Mouse (Mus musculus) kidney, embryonic 14.5 days (tissue): Measurements from ENCODE around the gene Lpp. TPM values are rescaled to one million over a fixed set of nuclear protein-coding genes. Genes with fewer than 3 reads are reported as not detected.

Source experiments
- ATAC-seq: fragments of 200-750 bp; cut with Nextera tagmentation; 2 replicates; pipeline ENCODE4 v1.8.0; 2017; ENCODE audit warnings: moderate number of reproducible peaks, mild to moderate bottlenecking, moderate TSS enrichment, moderate library complexity; ENCODE audit not compliant: low FRiP score, low TSS enrichment
- H3K27ac ChIP-seq: fragments of 300-500 bp; sonication (generic); 2 replicates; pipeline ENCODE4 v1.5.1; 2014; ENCODE audit warnings: low read depth, mild to moderate bottlenecking, low read length, moderate library complexity, mixed read lengths
- H3K27me3 ChIP-seq: fragments of 300-500 bp; sonication (generic); 2 replicates; pipeline ENCODE4 v1.6.1; 2014; ENCODE audit warnings: mild to moderate bottlenecking, low read length; ENCODE audit not compliant: control insufficient read depth, insufficient read depth
- H3K36me3 ChIP-seq: fragments of 300-500 bp; sonication (generic); 2 replicates; pipeline ENCODE4 v1.6.1; 2014; ENCODE audit warnings: low read length, mixed read lengths; ENCODE audit not compliant: control insufficient read depth, insufficient read depth
- H3K4me1 ChIP-seq: fragments of 300-500 bp; sonication (generic); 2 replicates; pipeline ENCODE4 v1.6.1; 2014; ENCODE audit warnings: low read length, mixed read lengths; ENCODE audit not compliant: control insufficient read depth, insufficient read depth
- H3K4me2 ChIP-seq: fragments of 300-500 bp; sonication (generic); replicated peaks from 2 replicates; pipeline ENCODE4 v1.6.1; 2014; ENCODE audit warnings: low read depth, mild to moderate bottlenecking, low read length
- H3K4me3 ChIP-seq: fragments of 300-500 bp; sonication (generic); 2 replicates; pipeline ENCODE4 v1.5.1; 2014; ENCODE audit warnings: mild to moderate bottlenecking, low read length
- H3K9ac ChIP-seq: fragments of 300-500 bp; sonication (generic); 2 replicates; pipeline ENCODE4 v1.6.1; 2014; ENCODE audit warnings: low read depth, mild to moderate bottlenecking, low read length, moderate library complexity
- H3K9me3 ChIP-seq: fragments of 300-500 bp; sonication (generic); 2 replicates; pipeline ENCODE4 v1.6.1; 2016; ENCODE audit warnings: low read length; ENCODE audit not compliant: control insufficient read depth
- WGBS: fragments of 180-500 bp; shearing (Covaris S2); extraction: QIAGEN DNeasy Blood & Tissue Kit; methylation state at CpG from one replicate; pipeline ENCODE4 v1.1.7; 2014; 5-methylcytosine and 5-hydroxymethylcytosine counted together
- polyA plus RNA-seq: library from polyadenylated mRNA; unstranded; fragments of >200 nt; fragmentation: Nextera tagmentation; extraction: Ambion mirVana; gene quantifications from 2 replicates; pipeline ENCODE4 v1.2.1, GENCODE M21; 2014

The Lpp gene
- polyA plus RNA-seq, 1 experiment from 2014 or later = 49.2 TPM

DNA sequence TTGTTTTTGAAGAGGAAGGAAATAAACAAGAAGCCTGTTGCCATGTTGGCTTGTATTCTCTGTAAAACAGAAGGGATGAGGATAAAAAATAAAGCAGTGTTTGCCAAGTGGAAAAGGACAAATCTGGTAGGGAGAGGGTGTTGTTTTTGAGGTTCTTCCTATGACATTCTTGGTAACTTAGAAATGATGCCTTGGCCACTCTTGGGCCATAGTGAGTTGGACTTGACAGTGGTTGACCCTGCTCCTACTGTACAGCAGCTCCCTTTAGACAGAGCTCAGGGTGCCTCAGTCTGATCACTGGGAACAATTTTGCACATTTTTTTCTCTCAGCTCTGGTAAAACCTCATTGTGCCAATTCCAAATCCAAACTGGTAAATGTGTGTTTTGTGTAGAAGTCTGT lies 270.8 kb downstream of the Lpp start:
- no peaks in the 10 kb centered on the region for H3K36me3 ChIP-seq
- no peak overlapping the region for H3K9ac ChIP-seq
- H3K27ac ChIP-seq = no peak overlapping the region
- no peaks in the 10 kb centered on the region for H3K27me3 ChIP-seq
- no peak for ATAC-seq
- H3K4me1 ChIP-seq = no peaks in the 10 kb centered on the region
- H3K4me3 ChIP-seq = no peak overlapping the region
- no peaks in the 10 kb centered on the region for H3K9me3 ChIP-seq
- no peak overlapping the region for H3K4me2 ChIP-seq

DNA sequence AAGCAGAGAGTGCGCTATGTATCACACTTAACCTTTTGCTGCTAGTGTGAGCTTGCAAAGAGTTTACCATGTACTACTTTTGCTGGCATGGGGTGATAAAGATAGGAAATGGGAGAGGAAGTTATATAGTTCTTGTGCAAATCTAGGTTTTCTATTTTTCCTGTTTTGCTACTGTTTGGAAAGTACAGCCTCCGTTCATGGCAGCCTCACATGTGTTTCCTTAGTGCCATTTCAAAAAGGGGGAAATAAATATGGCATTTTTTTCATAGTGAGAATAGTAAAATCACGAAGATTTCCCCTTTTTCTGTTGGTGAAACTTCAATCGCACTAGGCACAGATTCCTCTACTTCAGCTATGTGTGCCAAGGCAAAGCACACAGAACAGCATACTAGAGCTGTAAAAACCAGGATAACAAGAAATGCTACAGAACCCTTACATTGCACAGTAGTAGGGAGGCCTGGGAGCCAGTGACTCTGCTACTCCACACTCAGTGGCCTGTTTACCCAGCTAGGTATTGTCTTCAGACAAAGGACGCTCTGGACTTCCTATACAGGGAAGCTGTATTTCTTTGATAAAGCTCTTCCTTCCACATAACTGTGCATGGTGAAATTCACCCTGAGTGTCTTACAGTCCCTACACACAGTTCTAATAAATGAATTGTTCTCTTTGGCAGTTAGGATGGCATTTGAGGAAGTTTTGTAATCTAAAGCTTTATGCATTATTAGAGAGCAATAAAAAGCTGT lies 276.6 kb downstream of the Lpp start:
- no peaks in the 10 kb centered on the region for H3K9me3 ChIP-seq

DNA sequence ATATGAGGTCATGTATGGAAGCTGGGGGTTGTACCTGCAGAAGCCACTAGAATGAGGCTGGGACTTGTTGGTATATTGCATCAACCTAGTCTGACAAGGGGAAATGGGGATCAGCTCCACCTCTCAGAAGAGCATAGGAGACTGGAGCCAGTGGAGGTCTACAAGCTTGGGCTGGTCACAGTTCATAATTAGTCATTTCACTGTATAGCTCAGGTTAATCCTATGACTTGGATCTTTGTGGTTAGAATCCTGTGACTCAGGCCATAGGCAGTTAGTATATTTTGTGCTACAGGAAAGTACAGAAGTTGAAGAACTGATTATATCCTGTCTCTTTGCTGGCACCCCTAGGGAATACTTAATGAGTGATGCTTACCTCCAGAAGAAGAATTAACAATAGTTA lies 285.6 kb downstream of the Lpp start:
- no peak overlapping the region for H3K9ac ChIP-seq
- no peaks in the 10 kb centered on the region for H3K4me1 ChIP-seq
- H3K27me3 ChIP-seq = no peaks in the 10 kb centered on the region
- H3K36me3 ChIP-seq = peaks cover 7% of the 10 kb centered on the region; the same call in 1 of the 2 replicates
- no peak overlapping the region for H3K4me2 ChIP-seq
- no peak overlapping the region for H3K27ac ChIP-seq
- ATAC-seq = no peak
- no peaks in the 10 kb centered on the region for H3K9me3 ChIP-seq
- H3K4me3 ChIP-seq = no peak overlapping the region

More for the DNA sequence above, 276.6 kb downstream of the Lpp start:
- no peak overlapping the region for H3K9ac ChIP-seq
- WGBS = 87% methylated on average over 5 of the region's 5 CpGs
- no peak overlapping the region for H3K4me3 ChIP-seq
- no peaks in the 10 kb centered on the region for H3K4me1 ChIP-seq
- H3K36me3 ChIP-seq = no peaks in the 10 kb centered on the region
- ATAC-seq = no peak
- no peak overlapping the region for H3K27ac ChIP-seq
- H3K4me2 ChIP-seq = no peak overlapping the region
- no peaks in the 10 kb centered on the region for H3K27me3 ChIP-seq

DNA sequence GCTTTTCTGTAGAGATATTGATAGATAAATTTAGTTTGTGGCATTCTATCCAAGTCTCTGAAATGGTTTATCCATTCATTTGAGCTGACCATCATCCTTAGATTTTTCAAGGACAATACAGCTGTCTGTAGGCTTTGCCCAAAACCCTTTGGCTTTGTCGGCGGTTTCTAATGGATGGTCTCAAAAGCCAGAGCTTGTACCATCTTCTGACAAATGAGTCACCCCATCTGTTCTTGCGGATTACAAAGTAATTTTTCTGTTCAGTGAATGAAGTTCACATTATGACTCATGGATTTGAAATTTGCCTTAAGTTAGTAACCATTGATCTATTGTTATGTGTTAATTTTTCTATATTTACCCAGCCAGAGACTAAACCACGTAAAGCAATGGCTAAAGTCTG lies 301.8 kb downstream of the Lpp start:
- no peaks in the 10 kb centered on the region for H3K36me3 ChIP-seq
- no peak overlapping the region for H3K27ac ChIP-seq
- no peaks in the 10 kb centered on the region for H3K4me1 ChIP-seq
- H3K9me3 ChIP-seq = no peaks in the 10 kb centered on the region
- H3K4me2 ChIP-seq = no peak overlapping the region
- ATAC-seq = no peak
- H3K27me3 ChIP-seq = no peaks in the 10 kb centered on the region
- no peak overlapping the region for H3K4me3 ChIP-seq
- H3K9ac ChIP-seq = no peak overlapping the region
- WGBS = 92% methylated on average over 4 of the region's 4 CpGs

DNA sequence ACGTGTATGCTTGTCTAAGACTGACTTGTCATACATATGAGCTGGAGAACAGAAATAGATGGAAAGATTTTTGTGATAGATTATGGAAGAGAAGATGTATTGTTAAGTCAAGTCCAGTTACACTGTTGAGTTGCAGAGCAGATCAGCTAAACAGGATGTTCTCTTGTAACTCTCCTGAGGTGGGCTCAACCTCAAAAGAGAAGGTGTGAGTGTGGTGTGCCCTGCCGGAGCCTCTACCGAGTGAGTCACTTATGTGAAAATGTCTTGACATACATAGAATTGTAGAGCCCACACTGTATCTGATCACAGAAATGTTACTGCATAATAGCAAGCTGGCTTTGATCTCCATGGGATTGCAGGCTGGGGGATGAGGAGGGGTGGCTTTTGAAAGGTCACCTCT lies 310.9 kb downstream of the Lpp start:
- no peak overlapping the region for H3K4me3 ChIP-seq
- H3K9me3 ChIP-seq = no peaks in the 10 kb centered on the region
- H3K4me2 ChIP-seq = no peak overlapping the region
- H3K4me1 ChIP-seq = no peaks in the 10 kb centered on the region
- H3K27me3 ChIP-seq = no peaks in the 10 kb centered on the region
- H3K27ac ChIP-seq = no peak overlapping the region
- no peaks in the 10 kb centered on the region for H3K36me3 ChIP-seq
- no peak overlapping the region for H3K9ac ChIP-seq
- no peak for ATAC-seq
- 86% methylated on average over 3 of the region's 3 CpGs for WGBS

DNA sequence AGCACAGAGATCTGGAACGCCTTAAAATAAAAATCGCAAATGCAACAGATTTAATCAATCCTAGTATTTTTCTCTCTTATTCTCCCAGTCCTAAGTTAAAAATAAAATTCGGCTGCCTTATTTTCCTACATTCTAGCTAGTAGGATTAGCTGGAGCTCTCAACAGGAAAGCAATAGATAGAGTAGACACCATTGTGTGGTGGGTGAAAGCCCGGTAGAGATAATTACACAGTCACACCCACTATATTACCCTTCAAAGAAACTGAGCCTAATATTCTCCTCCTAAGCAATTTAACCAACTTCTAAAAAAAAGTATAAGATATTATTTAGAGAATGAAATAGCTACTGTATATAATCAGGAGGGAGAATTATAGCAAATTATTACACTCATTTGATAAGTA lies 330.3 kb downstream of the Lpp start:
- ATAC-seq = no peak
- Histone ChIP-seq H3K9ac (no peak overlapping the region), H3K27ac (no peak overlapping the region), H3K36me3 (no peaks in the 10 kb centered on the region), H3K27me3 (no peaks in the 10 kb centered on the region), H3K9me3 (no peaks in the 10 kb centered on the region), H3K4me2 (no peak overlapping the region), H3K4me3 (no peak overlapping the region), H3K4me1 (no peaks in the 10 kb centered on the region)
- 76% methylated on average over 4 of the region's 4 CpGs for WGBS

DNA sequence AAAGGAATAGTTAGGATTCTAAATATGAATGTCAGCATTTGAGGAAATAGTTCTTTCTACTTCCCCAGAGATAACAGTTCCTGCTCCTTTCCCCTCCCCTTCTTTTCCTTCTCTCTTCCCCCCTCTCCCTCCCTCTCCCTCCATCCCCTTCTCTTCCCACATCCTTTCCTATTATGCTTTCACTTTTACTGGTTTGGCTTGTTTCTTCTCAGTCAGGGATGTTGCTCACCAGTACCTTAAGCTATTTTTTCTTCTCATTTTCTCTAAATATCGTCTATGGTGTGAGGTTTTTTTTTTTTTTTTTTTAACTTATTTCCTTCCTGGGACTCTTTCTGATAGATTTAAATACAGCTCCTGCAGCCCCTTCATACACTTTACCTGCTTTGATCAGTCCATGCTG lies 339.4 kb downstream of the Lpp start:
- 63% methylated on average over 1 of the region's 1 CpGs for WGBS
- no peak for ATAC-seq

DNA sequence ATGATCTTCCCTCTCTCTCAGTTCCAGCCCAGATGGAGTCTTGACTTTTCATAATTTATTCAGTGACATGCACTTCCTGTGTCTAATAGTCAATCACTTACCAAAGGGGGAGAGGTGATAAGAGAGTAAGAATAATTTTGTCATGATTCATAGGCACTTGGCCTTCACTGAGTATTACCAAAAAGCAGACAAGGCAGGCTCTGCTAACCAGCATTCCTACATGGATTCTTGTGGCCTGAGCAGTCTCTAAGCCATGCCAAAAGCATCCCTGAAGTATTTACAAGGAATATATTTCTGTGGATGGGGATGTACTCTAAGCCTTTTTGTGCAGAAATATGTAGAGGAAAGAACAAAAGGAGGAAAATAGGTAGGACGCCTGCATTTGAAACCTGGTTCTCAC lies 340.0 kb downstream of the Lpp start:
- WGBS = 82% methylated on average over 1 of the region's 1 CpGs
- ATAC-seq = no peak
- Histone ChIP-seq H3K4me3 (no peak overlapping the region), H3K27ac (no peak overlapping the region), H3K36me3 (no peaks in the 10 kb centered on the region), H3K4me2 (no peak overlapping the region), H3K9ac (no peak overlapping the region), H3K9me3 (no peaks in the 10 kb centered on the region), H3K27me3 (no peaks in the 10 kb centered on the region), H3K4me1 (0 out of 2 replicates have a peak, but pooled peaks cover 6% of the 10 kb centered on the region)

More for the DNA sequence above, 339.4 kb downstream of the Lpp start:
- no peaks in the 10 kb centered on the region for H3K36me3 ChIP-seq
- H3K27ac ChIP-seq = no peak overlapping the region
- H3K9me3 ChIP-seq = no peaks in the 10 kb centered on the region
- H3K9ac ChIP-seq = no peak overlapping the region
- no peaks in the 10 kb centered on the region for H3K27me3 ChIP-seq
- H3K4me2 ChIP-seq = no peak overlapping the region
- no peak overlapping the region for H3K4me3 ChIP-seq
- H3K4me1 ChIP-seq = 0 out of 2 replicates have a peak, but pooled peaks cover 5% of the 10 kb centered on the region

DNA sequence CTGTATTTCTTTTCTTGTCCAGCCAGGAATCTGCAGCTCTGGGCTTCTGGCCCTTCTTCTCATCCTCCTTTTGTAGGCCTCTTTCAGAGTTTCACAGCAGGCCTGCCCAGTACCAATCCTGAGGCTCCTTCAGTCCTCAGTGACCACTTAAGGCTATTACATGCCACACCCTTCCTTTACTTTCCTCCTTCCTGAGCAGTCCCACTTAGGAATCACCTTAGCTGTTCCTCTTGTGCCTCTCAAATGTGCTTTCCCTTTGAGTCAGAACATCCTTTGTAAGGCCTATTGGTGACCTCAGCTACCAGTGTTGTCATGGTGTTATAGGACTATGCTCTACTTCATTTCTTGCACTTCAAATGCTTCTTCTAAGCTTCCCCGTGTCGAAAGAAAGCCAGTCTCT lies 342.4 kb downstream of the Lpp start:
- ATAC-seq = no peak

More for the DNA sequence above, 342.4 kb downstream of the Lpp start:
- no peaks in the 10 kb centered on the region for H3K27me3 ChIP-seq
- no peak overlapping the region for H3K4me3 ChIP-seq
- 97% methylated on average over 2 of the region's 2 CpGs for WGBS
- 0 out of 2 replicates have a peak, but pooled peaks cover 6% of the 10 kb centered on the region for H3K4me1 ChIP-seq
- no peaks in the 10 kb centered on the region for H3K9me3 ChIP-seq
- no peaks in the 10 kb centered on the region for H3K36me3 ChIP-seq
- no peak overlapping the region for H3K9ac ChIP-seq
- no peak overlapping the region for H3K4me2 ChIP-seq
- no peak overlapping the region for H3K27ac ChIP-seq
